Mouse (Mus musculus) thymus, postnatal 0 days (tissue): Measurements from ENCODE around the gene Ago4. TPM values are rescaled to one million over a fixed set of nuclear protein-coding genes. Genes with fewer than 3 reads are reported as not detected.
A peak's percentile ranks its signal among the peaks of the same experiment; 100 is the strongest.

ENCODE experiments used
- DNase-seq: peaks from one replicate; pipeline ENCODE4 v3.0.0-alpha.2; 2015; ENCODE audit warnings: low spot score
- microRNA-seq: library from miRNA; unstranded; fragments of <30 nt; microRNA quantifications from one replicate; pipeline ENCODE4, GENCODE M21; 2016; ENCODE audit warnings: borderline number of aligned reads
- polyA plus RNA-seq: library from polyadenylated mRNA; unstranded; fragments of >200 nt; fragmentation: Nextera tagmentation; extraction: Ambion mirVana; gene quantifications from 2 replicates; pipeline ENCODE4 v1.2.1, GENCODE M21; 2015

Ago4 gene
- polyA plus RNA-seq, 1 experiment from 2014 or later, result 0.47 TPM

DNA sequence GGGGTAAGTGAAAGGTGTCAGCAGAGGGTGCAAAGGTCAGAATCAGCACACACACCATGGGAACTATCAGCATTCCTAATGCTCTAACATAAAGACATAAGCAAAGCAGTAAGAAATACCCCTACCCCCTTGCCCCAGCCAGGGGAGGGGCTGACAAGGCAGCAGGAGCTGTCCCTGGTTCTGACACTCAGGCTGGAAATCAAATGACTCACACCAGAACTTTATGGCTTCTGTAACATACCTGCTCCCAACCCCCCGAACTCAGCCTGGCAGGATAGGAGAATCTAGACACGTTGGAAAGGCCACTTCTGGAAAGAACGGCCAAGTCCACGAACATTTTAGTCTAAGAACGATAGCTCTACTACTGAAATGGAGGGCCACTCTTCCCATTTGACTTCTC lies 60.2 kb downstream of the Ago4 start:
- no peak for DNase-seq

DNA sequence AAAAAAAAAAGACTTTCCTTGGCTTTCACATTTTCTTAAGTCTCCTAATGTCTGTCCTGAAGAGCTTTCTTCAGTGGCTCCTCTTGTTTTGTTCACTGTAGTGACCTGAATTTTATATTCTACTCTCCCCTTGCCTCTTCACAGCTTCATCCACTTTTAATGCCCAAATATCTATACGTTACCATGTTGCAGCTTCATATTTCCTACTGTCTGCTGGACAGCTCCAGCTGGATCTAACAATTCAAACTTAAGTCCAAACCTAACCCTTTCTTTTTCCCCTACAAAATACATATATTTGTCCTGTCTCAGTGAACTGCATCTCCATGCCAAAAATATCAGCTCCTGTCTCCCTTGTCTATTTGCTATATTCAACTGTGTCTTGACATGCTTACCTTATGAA lies 63.9 kb downstream of the Ago4 start:
- DNase-seq, result peak; percentile 4

DNA sequence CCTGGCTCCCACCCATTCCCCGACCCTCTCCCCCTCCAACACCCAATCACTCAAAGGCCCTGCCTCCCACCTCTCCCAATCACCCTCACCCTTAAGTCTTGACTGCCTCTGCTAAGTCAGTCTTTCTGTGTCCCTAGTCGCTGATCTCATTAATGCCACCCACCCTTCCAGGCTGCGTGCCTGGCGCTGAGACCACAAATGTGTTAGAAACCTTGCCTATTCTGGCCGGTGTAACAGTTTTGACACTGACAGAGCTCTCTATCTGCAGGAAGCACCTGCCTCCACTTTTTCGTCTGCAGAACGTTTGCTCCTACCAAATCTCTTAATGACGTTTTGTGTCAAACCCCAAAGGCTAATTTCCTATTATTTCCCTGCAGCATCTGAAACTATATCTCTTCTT lies 64.3 kb downstream of the Ago4 start:
- DNase-seq, result no peak

DNA sequence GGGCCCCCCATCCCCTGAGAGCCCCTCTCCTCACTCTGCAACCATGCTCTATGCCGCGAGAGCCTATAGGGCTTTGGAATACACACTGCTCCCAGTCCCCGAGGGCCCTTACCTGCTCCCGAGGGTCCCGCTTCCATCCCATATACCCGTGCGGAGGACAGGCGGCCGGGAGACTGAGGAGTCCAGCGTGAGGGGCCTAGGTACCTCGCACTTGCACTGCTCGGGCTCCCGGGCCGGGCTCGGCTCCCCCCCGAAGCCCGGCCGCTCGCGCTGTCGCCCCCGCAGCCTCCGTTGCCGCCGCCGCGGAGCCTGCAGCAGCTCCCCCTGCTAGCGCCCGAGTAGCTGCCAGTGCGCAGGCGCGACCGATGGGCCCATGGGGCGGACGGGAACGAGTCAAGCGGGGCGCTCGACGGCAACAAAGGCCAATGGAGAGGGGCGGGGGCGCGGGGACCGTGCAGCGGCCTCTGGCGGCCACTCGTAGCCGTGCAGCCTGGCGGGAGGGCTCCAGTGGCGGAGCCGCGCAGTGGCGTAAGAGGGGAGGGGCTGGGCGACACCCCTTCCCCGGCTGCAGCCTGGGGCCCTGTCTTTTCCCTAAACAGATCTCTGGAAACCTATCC lies 64.9 kb downstream of the Ago4 start, which contains the start of gene Ago1:
Ago1 (minus strand) TSS at position 299 of the 617 bp plus-strand sequence.
- DNase-seq, result peak; percentile 97

DNA sequence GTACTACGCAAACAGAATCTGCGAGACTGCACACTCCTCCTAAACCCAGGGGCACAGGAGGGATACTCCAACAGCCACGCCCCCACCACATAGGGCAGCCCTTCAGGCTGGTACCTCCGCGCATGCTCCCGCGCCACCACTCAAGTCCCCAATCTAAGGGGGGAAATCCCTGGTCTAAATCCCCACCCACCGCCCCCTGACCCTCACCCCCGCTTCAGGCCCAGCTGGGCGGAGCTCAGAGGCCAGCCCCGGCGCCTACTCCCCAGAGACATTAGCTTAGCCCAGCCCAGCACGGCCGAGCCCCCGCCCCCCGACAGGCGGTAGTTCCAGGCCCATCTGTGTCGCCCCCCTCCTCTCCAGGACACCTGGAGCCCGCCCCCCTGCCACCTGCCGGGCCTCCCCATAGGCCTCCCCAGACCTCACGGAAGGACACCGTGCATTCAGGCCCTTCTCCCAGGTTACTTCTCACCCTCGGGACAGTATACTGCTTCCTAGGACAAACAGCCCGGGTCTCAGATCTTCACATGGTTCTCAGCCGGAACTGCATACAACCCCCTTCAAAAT lies 65.5 kb downstream of the Ago4 start:
- peak; percentile 67 for DNase-seq

DNA sequence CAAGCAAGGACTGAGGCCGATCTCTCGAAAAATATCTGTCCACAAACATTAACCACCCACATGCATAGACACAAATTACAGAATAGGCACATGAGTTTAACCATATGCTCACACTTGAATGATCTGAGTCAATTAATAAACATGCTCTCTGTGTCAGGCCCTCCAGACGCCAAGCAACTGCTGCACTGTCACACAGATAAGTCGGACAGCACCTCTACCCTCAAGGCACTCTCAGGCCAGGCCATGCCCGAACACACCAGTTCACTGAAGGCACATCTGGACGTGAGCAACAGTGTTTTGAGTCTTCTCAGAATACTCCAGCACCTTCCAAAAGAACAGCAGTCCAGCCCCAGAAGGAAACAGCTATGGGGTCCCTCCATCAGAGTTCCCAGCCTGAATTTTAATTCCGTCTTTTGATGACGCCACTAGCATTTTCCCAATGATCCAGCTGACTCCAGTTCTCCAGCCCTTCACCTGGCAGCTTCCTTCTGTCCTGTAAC lies 67.0 kb downstream of the Ago4 start:
- DNase-seq, result no peak

DNA sequence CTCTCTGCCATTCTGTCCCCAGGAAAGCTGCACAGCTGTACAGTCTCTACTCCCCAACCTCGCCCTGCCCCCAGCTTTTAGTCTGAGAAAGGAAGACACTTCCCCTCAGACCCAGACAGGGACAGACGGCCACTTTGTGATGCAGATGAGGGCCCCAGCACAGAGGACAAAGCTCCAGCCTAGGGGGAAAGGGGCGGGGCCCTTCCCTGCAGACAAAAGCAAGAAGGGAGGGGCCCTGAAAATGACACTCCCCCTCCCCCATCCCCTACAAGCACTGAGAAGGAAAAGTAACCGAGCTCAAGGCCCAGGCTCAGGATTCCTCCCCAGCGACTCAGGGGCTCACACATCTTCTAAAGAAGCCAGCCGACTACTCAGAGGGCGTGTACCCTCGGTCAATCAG lies 67.4 kb downstream of the Ago4 start:
- DNase-seq, result peak; percentile 52

DNA sequence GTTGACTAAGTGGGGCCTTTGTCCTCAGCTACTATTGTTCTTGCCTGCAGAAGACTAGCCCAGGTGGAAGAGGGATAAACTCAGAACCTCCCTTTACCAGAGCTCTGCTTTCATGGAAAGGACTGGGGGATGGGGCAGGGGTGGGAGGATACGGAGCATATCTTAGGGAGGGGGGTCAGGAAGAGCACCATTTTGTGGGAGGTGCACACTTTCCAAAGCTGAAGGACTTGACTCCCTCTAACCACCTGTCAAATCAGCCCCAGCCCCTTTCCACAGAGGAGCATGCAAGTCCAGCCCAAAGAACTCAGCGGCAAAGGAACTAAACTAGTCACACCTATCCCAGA lies 68.4 kb downstream of the Ago4 start:
- no peak for DNase-seq

DNA sequence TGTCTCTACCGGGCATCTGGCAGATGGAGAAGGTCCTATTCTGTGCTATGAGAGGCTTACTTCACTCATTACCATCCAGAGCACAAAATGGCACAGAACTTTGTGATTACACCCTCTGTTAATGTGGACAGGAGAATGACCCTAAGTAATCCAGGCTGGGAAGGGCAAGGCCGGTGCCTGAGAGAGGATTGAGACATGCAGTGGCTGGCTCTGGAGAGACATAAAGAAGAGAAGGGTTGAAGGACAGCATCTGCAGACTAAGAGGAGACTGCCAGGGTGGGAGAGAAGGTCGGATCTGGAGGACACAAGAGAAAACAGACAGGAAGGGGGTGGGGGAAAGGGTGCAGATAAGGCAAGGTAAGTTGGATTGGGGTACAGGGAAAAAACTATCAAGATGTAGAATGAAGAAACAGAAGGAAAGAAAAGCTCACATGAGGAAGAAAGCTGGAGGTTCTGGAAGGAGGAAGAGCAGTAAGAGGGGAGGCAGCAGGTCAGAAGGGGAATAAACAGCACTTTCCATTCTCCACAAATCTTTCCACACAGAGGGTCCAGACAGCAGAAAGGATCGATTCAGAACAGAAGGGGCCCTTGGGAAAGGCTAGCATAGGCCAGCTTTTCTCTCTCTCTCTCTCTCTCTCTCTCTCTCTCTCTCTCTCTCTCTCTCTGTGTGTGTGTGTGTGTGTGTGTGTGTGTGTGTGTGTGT lies 68.9 kb downstream of the Ago4 start:
- DNase-seq, result no peak

DNA sequence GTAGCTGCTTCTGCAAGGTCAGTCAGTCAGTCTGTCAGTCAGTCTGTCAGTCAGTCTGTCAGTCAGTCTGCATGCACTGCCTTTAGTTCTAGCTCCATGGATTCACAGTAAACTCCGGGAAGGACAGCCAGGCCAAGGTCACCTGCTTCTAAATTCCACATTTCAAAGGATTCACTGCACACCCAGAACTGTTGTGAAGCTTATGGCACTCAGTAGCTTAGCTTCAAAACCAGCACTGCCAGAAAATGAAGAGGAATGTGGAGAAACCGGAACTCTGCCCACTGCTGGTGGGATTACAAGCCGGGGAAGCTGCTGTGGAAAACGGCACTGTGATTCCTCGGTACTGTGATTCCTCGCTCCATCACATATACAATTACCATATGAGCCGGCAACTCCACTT lies 77.8 kb downstream of the Ago4 start:
- DNase-seq, result no peak

DNA sequence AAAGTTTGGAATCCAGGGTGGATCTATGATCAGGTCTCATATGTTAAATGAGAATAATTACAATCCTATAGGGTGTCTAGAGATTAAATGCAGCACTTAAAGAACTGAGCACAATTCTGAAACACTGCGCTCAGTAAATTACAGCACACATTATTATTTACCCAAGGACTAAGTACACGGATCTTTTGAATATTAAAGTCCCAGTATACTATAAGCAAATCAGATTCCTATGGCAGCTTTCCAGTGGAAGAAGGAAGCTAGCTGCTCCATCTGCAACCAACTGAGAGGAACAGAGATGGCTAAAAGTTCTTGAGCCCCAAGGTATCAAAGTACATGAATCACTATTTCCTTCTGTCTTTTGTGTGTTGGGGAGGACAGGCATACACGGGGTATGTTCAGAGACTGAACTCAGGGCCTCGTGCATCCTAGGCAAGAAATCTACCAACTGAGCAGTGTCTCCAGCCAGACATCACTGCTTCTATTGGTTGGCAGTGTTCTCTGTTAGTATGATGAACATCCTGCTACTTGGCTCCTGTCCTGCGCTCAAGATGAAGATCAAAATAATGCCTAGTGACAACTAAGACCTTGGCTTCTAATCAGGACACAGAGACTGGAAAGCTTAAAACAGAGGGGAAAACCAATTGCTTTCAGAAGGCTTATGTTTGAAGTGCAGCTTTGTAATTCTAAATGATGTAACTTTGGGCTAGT lies 78.6 kb downstream of the Ago4 start:
- no peak for DNase-seq

DNA sequence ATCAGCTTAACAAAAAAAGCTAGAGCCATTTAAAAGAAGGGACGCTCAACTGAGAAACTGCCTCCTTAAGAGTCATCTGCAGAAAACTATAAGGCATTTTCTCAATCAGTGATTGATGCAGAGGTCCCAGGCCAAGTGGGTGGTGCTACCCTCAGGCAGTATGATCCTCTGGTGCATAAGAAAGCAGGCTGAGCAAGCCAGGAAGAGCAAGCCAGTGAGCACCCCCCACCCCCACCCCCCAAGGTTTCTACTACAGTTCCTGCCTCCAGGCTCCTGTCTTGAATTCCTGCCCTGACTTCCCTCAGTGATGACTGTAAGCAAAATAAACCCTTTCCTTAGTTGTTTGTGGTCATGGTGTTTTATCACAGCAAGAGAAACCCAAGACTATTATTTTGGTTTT lies 83.0 kb downstream of the Ago4 start:
- DNase-seq, result no peak

DNA sequence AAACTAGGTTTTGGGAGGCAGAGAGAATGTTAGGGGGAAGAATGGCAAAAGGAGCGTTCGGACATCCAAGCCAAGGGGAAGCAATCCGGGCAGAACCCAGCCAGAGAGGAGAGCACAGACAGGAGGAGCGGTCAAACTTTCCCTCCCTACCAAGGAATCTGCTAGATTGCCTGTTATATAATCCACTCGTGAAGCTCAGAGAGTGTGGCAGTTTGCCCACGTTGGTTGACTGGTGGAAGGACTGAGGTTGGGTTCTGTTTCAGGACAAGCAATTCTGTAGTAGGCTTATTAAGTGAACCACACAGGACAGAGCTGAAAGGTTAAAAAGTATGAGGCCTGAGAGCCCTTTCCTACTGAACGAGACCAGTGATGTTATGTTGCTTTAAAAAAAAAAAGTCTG lies 86.1 kb downstream of the Ago4 start:
- no peak for DNase-seq

DNA sequence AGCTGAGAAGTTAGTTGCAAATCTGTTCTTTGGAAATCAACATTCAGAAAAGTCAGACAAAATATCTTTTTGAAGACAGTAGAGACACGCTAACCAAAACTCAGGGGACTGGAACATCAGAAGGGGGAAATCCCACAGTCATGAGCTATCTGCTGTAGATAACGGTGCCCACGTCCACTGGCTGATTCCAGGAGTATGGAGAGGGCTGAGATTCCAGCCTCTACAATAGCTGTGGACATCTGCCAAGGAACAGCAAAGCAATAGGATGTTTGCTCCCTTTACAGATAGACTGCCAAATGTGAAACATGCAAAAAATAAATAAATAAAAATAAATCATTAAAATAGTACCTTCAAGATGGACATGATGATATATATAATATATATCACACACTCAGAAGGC lies 88.7 kb downstream of the Ago4 start:
- DNase-seq, result no peak

Small RNAs within 50 kb of the gene (microRNA-seq; reads per million reads assigned to microRNA genes)
- not detected for gene Mir7119

Other genes starting within 250 kb of the Ago4 start
- 3.1 and 3.5 TPM in 2 replicates for gene Col8a2, start 246.7 kb downstream of the Ago4 start, polyA plus RNA-seq
- 70.4 and 73.0 TPM in 2 replicates for gene Adprhl2, start 211.8 kb downstream of the Ago4 start, polyA plus RNA-seq
- 2.3 and 2.4 TPM in 2 replicates for gene Tekt2, start 207.8 kb downstream of the Ago4 start, polyA plus RNA-seq
- gene Ago3, start 103.9 kb downstream of the Ago4 start, polyA plus RNA-seq, result 11.1 and 13.6 TPM in 2 replicates
- 5.2 and 6.1 TPM in 2 replicates for gene Ago1, start 64.9 kb downstream of the Ago4 start, polyA plus RNA-seq
- gene Clspn, start 23.5 kb upstream of the Ago4 start, polyA plus RNA-seq, result 43.9 and 63.1 TPM in 2 replicates
- 1.1 and 1.7 TPM in 2 replicates for gene 5730409E04Rik, start 76.3 kb upstream of the Ago4 start, polyA plus RNA-seq
- 566 and 594 TPM in 2 replicates for gene Psmb2, start 144.2 kb upstream of the Ago4 start, polyA plus RNA-seq
- gene Tfap2e, start 202.8 kb upstream of the Ago4 start, polyA plus RNA-seq, result not detected in 2 replicates
- gene Ncdn, start 220.0 kb upstream of the Ago4 start, polyA plus RNA-seq, result 18.4 and 20.6 TPM in 2 replicates
- 15.4 and 15.6 TPM in 2 replicates for gene AU040320, start 220.1 kb upstream of the Ago4 start, polyA plus RNA-seq